Mouse (Mus musculus): ENCODE results near the gene Epha6. TPM values are rescaled to one million over a fixed set of nuclear protein-coding genes. Genes with fewer than 3 reads are reported as not detected.

Gene Epha6
- polyA plus RNA-seq, 1 experiment, result not detected

- Histone ChIP-seq H3K79me2 (ENCODE audit: control insufficient read depth, insufficient read depth) (no peaks in the 10 kb centered on the region), H3ac (ENCODE audit: control insufficient read depth, insufficient read length, low read depth) (no peak overlapping the region), H3K4me3 (ENCODE audit: insufficient read depth, poor library complexity, severe bottlenecking) (no peak overlapping the region), H3K79me3 (ENCODE audit: low read depth) (no peaks in the 10 kb centered on the region), H3K36me3 (ENCODE audit: control insufficient read depth, insufficient read depth) (no peaks in the 10 kb centered on the region), H3K27me3 (ENCODE audit: control insufficient read depth, insufficient read depth, insufficient read length) (no peaks in the 10 kb centered on the region)
- TF ChIP-seq CEBPB (IDR thresholded peaks at IDR 0.05; ENCODE audit: low read depth), result no peak
- TF ChIP-seq FOSL1 (IDR thresholded peaks at IDR 0.05; ENCODE audit: insufficient read depth, low read length, poor library complexity, severe bottlenecking), result no peak
- TF ChIP-seq MYOG (IDR thresholded peaks at IDR 0.05; ENCODE audit: control insufficient read depth, extremely low read depth, insufficient read length), result no peak
- TF ChIP-seq CTCF (IDR thresholded peaks at IDR 0.05; ENCODE audit: control insufficient read depth, insufficient read depth, insufficient read length), result no peak
- TF ChIP-seq MAX (IDR thresholded peaks at IDR 0.05), result no peak
- TF ChIP-seq USF1 (IDR thresholded peaks at IDR 0.05; ENCODE audit: low read depth), result no peak
These were observed 340.4 kb downstream of the Epha6 start for GRCm38 (mm10) chr16:60264719-60265508.

- no peaks in the 10 kb centered on the region for H3K36me3 ChIP-seq (ENCODE audit: control insufficient read depth, insufficient read depth)
- TF ChIP-seq FOSL1 (IDR thresholded peaks at IDR 0.05; ENCODE audit: insufficient read depth, low read length, poor library complexity, severe bottlenecking) (no peak), USF1 (IDR thresholded peaks at IDR 0.05; ENCODE audit: low read depth) (no peak), MYOG (IDR thresholded peaks at IDR 0.05; ENCODE audit: control insufficient read depth, extremely low read depth, insufficient read length) (no peak), CEBPB (IDR thresholded peaks at IDR 0.05; ENCODE audit: low read depth) (no peak)
- no peak overlapping the region for H3K4me3 ChIP-seq (ENCODE audit: insufficient read depth, poor library complexity, severe bottlenecking)
- H3K27me3 ChIP-seq (ENCODE audit: control insufficient read depth, insufficient read depth, insufficient read length), result no peaks in the 10 kb centered on the region
- H3K79me3 ChIP-seq (ENCODE audit: low read depth), result no peaks in the 10 kb centered on the region
- H3ac ChIP-seq (ENCODE audit: control insufficient read depth, insufficient read length, low read depth), result no peak overlapping the region
- no peaks in the 10 kb centered on the region for H3K79me2 ChIP-seq (ENCODE audit: control insufficient read depth, insufficient read depth)
These were observed 347.1 kb downstream of the Epha6 start for GRCm38 (mm10) chr16:60258151-60258635.

- Histone ChIP-seq H3K4me3 (ENCODE audit: insufficient read depth, poor library complexity, severe bottlenecking) (no peak overlapping the region), H3K27me3 (ENCODE audit: control insufficient read depth, insufficient read depth, insufficient read length) (no peaks in the 10 kb centered on the region), H3K79me2 (ENCODE audit: control insufficient read depth, insufficient read depth) (no peaks in the 10 kb centered on the region)
These were observed 347.7 kb downstream of the Epha6 start for GRCm38 (mm10) chr16:60257623-60258022.

GRCm38 (mm10) chr16:60257044-60257443 is 348.3 kb downstream of the Epha6 start:
- no peaks in the 10 kb centered on the region for H3K27me3 ChIP-seq (ENCODE audit: control insufficient read depth, insufficient read depth, insufficient read length)
- H3K79me2 ChIP-seq (ENCODE audit: control insufficient read depth, insufficient read depth), result no peaks in the 10 kb centered on the region
- H3K4me3 ChIP-seq (ENCODE audit: insufficient read depth, poor library complexity, severe bottlenecking), result no peak overlapping the region
- TF ChIP-seq CTCF (IDR thresholded peaks at IDR 0.05; ENCODE audit: control insufficient read depth, insufficient read depth, insufficient read length), result no peak
- no peak overlapping the region for H3ac ChIP-seq (ENCODE audit: control insufficient read depth, insufficient read length, low read depth)
- no peaks in the 10 kb centered on the region for H3K36me3 ChIP-seq (ENCODE audit: control insufficient read depth, insufficient read depth)
- H3K79me3 ChIP-seq (ENCODE audit: low read depth), result no peaks in the 10 kb centered on the region

More at GRCm38 (mm10) chr16:60257623-60258022, 347.7 kb downstream of the Epha6 start:
- TF ChIP-seq USF1 (IDR thresholded peaks at IDR 0.05; ENCODE audit: low read depth), result no peak
- TF ChIP-seq MYOG (IDR thresholded peaks at IDR 0.05; ENCODE audit: control insufficient read depth, extremely low read depth, insufficient read length), result no peak
- no peak for TF ChIP-seq CTCF (IDR thresholded peaks at IDR 0.05; ENCODE audit: control insufficient read depth, insufficient read depth, insufficient read length)
- TF ChIP-seq CEBPB (IDR thresholded peaks at IDR 0.05; ENCODE audit: low read depth), result no peak
- no peak for TF ChIP-seq MAX (IDR thresholded peaks at IDR 0.05)
- TF ChIP-seq FOSL1 (IDR thresholded peaks at IDR 0.05; ENCODE audit: insufficient read depth, low read length, poor library complexity, severe bottlenecking), result no peak
- no peaks in the 10 kb centered on the region for H3K79me3 ChIP-seq (ENCODE audit: low read depth)
- no peak overlapping the region for H3ac ChIP-seq (ENCODE audit: control insufficient read depth, insufficient read length, low read depth)
- no peaks in the 10 kb centered on the region for H3K36me3 ChIP-seq (ENCODE audit: control insufficient read depth, insufficient read depth)

GRCm38 (mm10) chr16:60239356-60240190 is 365.8 kb downstream of the Epha6 start:
- Histone ChIP-seq H3K79me2 (ENCODE audit: control insufficient read depth, insufficient read depth) (no peaks in the 10 kb centered on the region), H3K27me3 (ENCODE audit: control insufficient read depth, insufficient read depth, insufficient read length) (no peaks in the 10 kb centered on the region), H3K36me3 (ENCODE audit: control insufficient read depth, insufficient read depth) (no peaks in the 10 kb centered on the region), H3K79me3 (ENCODE audit: low read depth) (no peaks in the 10 kb centered on the region), H3K4me3 (ENCODE audit: insufficient read depth, poor library complexity, severe bottlenecking) (no peak overlapping the region), H3ac (ENCODE audit: control insufficient read depth, insufficient read length, low read depth) (no peak overlapping the region)
- TF ChIP-seq MYOD1 (IDR thresholded peaks at IDR 0.05; ENCODE audit: control insufficient read depth, insufficient read length, low read depth) (no peak), CEBPB (IDR thresholded peaks at IDR 0.05; ENCODE audit: low read depth) (no peak), MAX (IDR thresholded peaks at IDR 0.05) (no peak), MYOG (IDR thresholded peaks at IDR 0.05; ENCODE audit: control insufficient read depth, extremely low read depth, insufficient read length) (no peak), CTCF (IDR thresholded peaks at IDR 0.05; ENCODE audit: control insufficient read depth, insufficient read depth, insufficient read length) (no peak)

All from C2C12 (cell line).